Mouse (Mus musculus): ENCODE measurements around the gene Mindy1.

DNA sequence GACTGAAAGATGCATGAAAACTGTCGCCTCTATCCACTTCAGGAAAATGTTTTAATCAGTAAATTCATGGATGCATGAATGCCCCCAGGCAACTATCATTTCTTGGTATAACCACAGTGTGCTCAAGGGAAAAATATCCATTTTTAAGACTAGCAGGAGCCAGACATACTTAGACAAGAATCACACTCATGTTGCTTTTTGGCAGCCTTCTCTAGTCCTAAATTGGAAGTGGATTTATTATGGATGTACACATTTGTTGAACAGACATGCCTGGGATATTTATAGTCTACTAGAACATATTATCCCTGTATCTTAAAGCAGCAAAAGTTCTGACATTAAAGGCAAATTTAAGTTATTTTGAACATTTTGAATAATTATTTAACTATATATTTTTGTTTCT lies 16.4 kb upstream of the Mindy1 start:
- no peak for TF ChIP-seq CTCF (IDR thresholded peaks at IDR 0.05; ENCODE audit: control insufficient read depth, insufficient read depth, low read length)
- TF ChIP-seq POLR2A (IDR thresholded peaks at IDR 0.05; ENCODE audit: borderline replicate concordance, control insufficient read depth, low read depth, low read length): no peak

All from bone marrow, adult 2 months (tissue).